9 mouse cellular contexts compared by ENCODE assay signal in the genomic region with DNA sequence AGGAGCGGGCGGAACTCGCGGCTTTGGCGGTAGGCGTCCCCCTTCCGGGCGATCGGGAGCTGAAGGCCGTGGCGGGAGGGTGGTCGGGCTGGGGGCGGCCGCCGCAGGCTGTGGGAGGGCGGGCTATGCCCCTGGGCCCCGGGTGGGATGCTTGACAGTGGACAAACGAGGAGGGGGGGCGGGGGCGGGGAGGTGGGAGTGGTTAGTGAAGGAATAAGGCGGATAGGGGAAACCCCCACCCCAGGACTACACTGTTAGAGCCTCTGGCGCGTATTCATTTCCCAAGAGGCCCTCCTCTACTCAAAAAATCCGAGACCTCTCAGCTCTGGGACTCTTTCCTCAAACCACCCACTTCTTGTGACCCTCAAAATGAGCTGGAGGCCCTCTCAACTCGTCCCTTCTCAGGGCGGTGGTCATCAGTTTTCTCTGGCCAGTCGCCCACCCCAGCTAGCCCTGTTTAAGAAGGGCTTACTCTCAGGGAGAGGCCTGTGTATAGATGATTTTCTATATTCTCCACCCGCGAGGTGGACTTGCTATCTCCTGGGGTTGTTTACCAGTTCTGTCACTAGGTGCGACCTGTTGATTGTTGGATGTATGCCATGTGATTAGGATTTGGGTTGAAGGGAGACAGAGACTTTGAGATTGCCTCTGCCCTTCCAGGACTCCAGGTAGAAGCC. TPM values are rescaled to one million over a fixed set of nuclear protein-coding genes. Genes with fewer than 3 reads are reported as not detected.
A peak's percentile ranks its signal among the peaks of the same experiment; 100 is the strongest.
DNase-seq lines count a peak whose midpoint lies in the region; ATAC-seq and TF ChIP-seq lines count a peak whose summit lies in the region.
"Had no signal": no experiment of that assay in that cellular context is flagged by ENCODE, and none has a peak within 500 bp of the region (broad histone marks: within the 10 kb centered on the region; RNA-seq: fewer than 3 reads in every experiment).

No protein-coding gene starts in this region.

- H3K9ac ChIP-seq in lung, postnatal 0 days (replicated peaks; ENCODE audit: low read depth) = peak overlapping the region; percentile 92
- peak overlapping the region; percentile 92 for H3K9ac ChIP-seq in stomach, embryonic 16.5 days (ENCODE audit: low read length)

- H3K9me3 ChIP-seq in lung, postnatal 0 days (ENCODE audit: low read length) = no peaks in the 10 kb centered on the region
- H3K9me3 ChIP-seq in stomach, embryonic 16.5 days (replicated peaks; ENCODE audit: control insufficient read depth, low read length) = no peaks in the 10 kb centered on the region

- intact Hi-C loops in heart, postnatal 36 days (cut with DNase I) = loop anchor here (2.0 kb wide), 2 partner anchors 14 to 30 kb away; partner anchors contain the start of gene Nynrin

- peak overlapping the region; percentile 74 for H3K4me2 ChIP-seq in lung, postnatal 0 days (replicated peaks; ENCODE audit: low read depth, low read length)
- peak overlapping the region; percentile 84 for H3K4me2 ChIP-seq in stomach, embryonic 16.5 days (ENCODE audit: low read depth, low read length)

- H3K4me1 ChIP-seq in lung, postnatal 0 days (ENCODE audit: insufficient read depth, low read depth, low read length) = peaks cover 16% of the 10 kb centered on the region; the same call in 1 of the 2 replicates
- H3K4me1 ChIP-seq in stomach, embryonic 16.5 days (ENCODE audit: control insufficient read depth, insufficient read depth, low read length) = peaks cover 22% of the 10 kb centered on the region

- H3K36me3 ChIP-seq in lung, postnatal 0 days (ENCODE audit: insufficient read depth, low read length) = peaks cover 22% of the 10 kb centered on the region; the same call in 1 of the 2 replicates
- peaks cover 17% of the 10 kb centered on the region for H3K36me3 ChIP-seq in stomach, embryonic 16.5 days (ENCODE audit: control insufficient read depth, insufficient read depth, low read length)

- TF ChIP-seq CTCF in lung, postnatal 0 days (IDR thresholded peaks at IDR 0.05) = peak; percentile 0; the same call in 1 of the 2 replicates

- H3K27ac ChIP-seq in lung, postnatal 0 days (ENCODE audit: low read length) = peak overlapping the region; percentile 98
- peak overlapping the region; percentile 97 for H3K27ac ChIP-seq in stomach, embryonic 16.5 days (ENCODE audit: low read length)

- peak overlapping the region; percentile 85 for H3K4me3 ChIP-seq in lung, postnatal 0 days (ENCODE audit: low read depth, low read length)
- H3K4me3 ChIP-seq in stomach, embryonic 16.5 days (replicated peaks; ENCODE audit: low read length) = peak overlapping the region; percentile 75

- DNase-seq in embryo, embryonic 11 days = peak; percentile 24
- no peak for DNase-seq in embryo, embryonic 10.5 days (ENCODE audit: low spot score)
- peak; percentile 69 for DNase-seq in 3T3-L1 (ENCODE audit: low read depth, low spot score)
- DNase-seq in cerebellum, postnatal 14 days = peak; percentile 74 to 80
- DNase-seq in heart, postnatal 36 days = peak; percentile 34 to 66
- peak; percentile 77 for DNase-seq in lung, postnatal 0 days (ENCODE audit: low spot score)
- DNase-seq in yolk sac, embryonic 10.5 days (ENCODE audit: low spot score) = no peak

- 2% methylated on average over 20 of the region's 30 CpGs for WGBS in lung, postnatal 0 days
- under 1% methylated on average over 20 of the region's 30 CpGs for WGBS in stomach, embryonic 16.5 days

- no peaks in the 10 kb centered on the region for H3K27me3 ChIP-seq in lung, postnatal 0 days (replicated peaks; ENCODE audit: insufficient read depth, low read length)
- H3K27me3 ChIP-seq in stomach, embryonic 16.5 days (ENCODE audit: control insufficient read depth, insufficient read depth, low read length) = no peaks in the 10 kb centered on the region

- peak; percentile 54 for ATAC-seq in lung, postnatal 0 days
- peak; percentile 69 for ATAC-seq in stomach, embryonic 16.5 days (ENCODE audit: insufficient read depth, low FRiP score)

- no peak for TF ChIP-seq EP300 in lung, postnatal 0 days (IDR thresholded peaks at IDR 0.05)

RNA-seq across cellular contexts. Expression of gene Khnyn, which starts 0.5 kb away (rescaled TPM):
- 10 to 100 TPM; 13.0 to 14.7 TPM for total RNA-seq in heart, postnatal 36 days (2021)
- 10.1 and 11.7 TPM in 2 replicates for polyA plus RNA-seq in lung, postnatal 0 days (2015; fragmentation: Nextera tagmentation; extraction: Ambion mirVana)
- 18.5 and 21.7 TPM in 2 replicates for polyA plus RNA-seq in stomach, embryonic 16.5 days (2015; fragmentation: Nextera tagmentation; extraction: Ambion mirVana)

RNA-seq across cellular contexts. Expression of gene Cbln3, which starts 1.1 kb away (rescaled TPM):
- total RNA-seq in heart, postnatal 36 days (2021) = under 1 TPM in 1 of 2 experiments, not detected in 1; 0.19 TPM
- polyA plus RNA-seq in lung, postnatal 0 days (2015; fragmentation: Nextera tagmentation; extraction: Ambion mirVana) = 0.26 and 0.44 TPM in 2 replicates
- 0.45 and 0.66 TPM in 2 replicates for polyA plus RNA-seq in stomach, embryonic 16.5 days (2015; fragmentation: Nextera tagmentation; extraction: Ambion mirVana)

RNA-seq across cellular contexts. Expression of gene Sdr39u1, which starts 14.8 kb away (rescaled TPM):
- 100 to 1,000 TPM; 109 to 116 TPM for total RNA-seq in heart, postnatal 36 days (2021)
- polyA plus RNA-seq in lung, postnatal 0 days (2015; fragmentation: Nextera tagmentation; extraction: Ambion mirVana) = 43.0 and 46.3 TPM in 2 replicates
- 65.5 and 66.5 TPM in 2 replicates for polyA plus RNA-seq in stomach, embryonic 16.5 days (2015; fragmentation: Nextera tagmentation; extraction: Ambion mirVana)

RNA-seq across cellular contexts. Expression of gene Nynrin, which starts 31.4 kb away (rescaled TPM):
- total RNA-seq in heart, postnatal 36 days (2021) = 10 to 100 TPM in 1 of 2 experiments, 1 to 10 TPM in 1; 9.5 to 10.5 TPM
- polyA plus RNA-seq in lung, postnatal 0 days (2015; fragmentation: Nextera tagmentation; extraction: Ambion mirVana) = 4.2 and 4.7 TPM in 2 replicates
- polyA plus RNA-seq in stomach, embryonic 16.5 days (2015; fragmentation: Nextera tagmentation; extraction: Ambion mirVana) = 18.0 and 19.3 TPM in 2 replicates

RNA-seq across cellular contexts. Expression of gene Cma1, which starts 59.2 kb away (rescaled TPM):
- total RNA-seq in heart, postnatal 36 days (2021) = 1 to 10 TPM; 1.5 to 1.7 TPM
- 7.6 and 10.4 TPM in 2 replicates for polyA plus RNA-seq in lung, postnatal 0 days (2015; fragmentation: Nextera tagmentation; extraction: Ambion mirVana)
- polyA plus RNA-seq in stomach, embryonic 16.5 days (2015; fragmentation: Nextera tagmentation; extraction: Ambion mirVana) = 18.9 and 33.3 TPM in 2 replicates
- total RNA-seq: left cerebral cortex, adult 18-20 months had no signal

Comparison
In these comparisons a context has a peak if more than half of its experiments do, and no peak if none do; other contexts are left out.
1. DNase-seq: peak in embryo, embryonic 11 days (single experiment), 3T3-L1 (single experiment), cerebellum, postnatal 14 days (2 of 2), heart, postnatal 36 days (2 of 2) and lung, postnatal 0 days (single experiment); none in embryo, embryonic 10.5 days (single experiment) and yolk sac, embryonic 10.5 days (single experiment).